Mouse (Mus musculus): ENCODE results near the gene Cldn5. TPM values are rescaled to one million over a fixed set of nuclear protein-coding genes. Genes with fewer than 3 reads are reported as not detected.

Cldn5 gene
- total RNA-seq (2014; rRNA removed) (7.3 and 8.3 TPM in 2 replicates), polyA plus RNA-seq (2012; rRNA removed) (8.4 and 11.8 TPM in 2 replicates)

DNA sequence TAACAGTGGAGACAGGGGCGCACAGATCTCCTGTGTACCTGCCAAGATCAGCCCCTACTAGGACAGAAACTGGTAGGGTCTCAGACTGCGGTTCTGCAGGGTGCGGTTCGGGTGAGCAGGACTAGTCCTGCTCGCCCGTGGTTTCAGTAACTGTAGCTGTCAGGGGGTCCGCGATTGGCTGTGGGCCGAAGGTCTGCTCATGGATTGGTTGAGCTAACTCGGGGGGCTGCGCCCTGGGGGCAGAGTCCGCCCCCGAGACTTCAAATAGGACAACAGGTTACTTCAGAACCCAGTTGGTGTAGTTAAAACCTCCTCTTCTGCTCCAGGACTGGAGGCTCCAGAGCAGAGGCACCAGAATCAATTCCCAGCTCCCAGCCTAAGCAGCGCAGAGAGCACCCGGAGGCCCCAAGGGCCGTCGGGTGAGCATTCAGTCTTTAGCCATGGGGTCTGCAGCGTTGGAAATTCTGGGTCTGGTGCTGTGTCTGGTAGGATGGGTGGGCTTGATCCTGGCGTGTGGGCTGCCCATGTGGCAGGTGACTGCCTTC lies at the start of gene Cldn5:
Gene Cldn5, plus strand, starts transcription at position 292 of the 545 bp plus-strand sequence.
- Histone ChIP-seq H3K9ac (ENCODE audit: low read depth, low read length) (peak within 1 kb of the TSS; percentile 40), H3K36me3 (ENCODE audit: control insufficient read depth, insufficient read depth, low read length) (no peaks in the 10 kb centered on the region), H3K4me3 (ENCODE audit: insufficient read depth, low read depth, low read length) (peak within 1 kb of the TSS; percentile 70), H3K27me3 (ENCODE audit: control insufficient read depth, insufficient read depth, low read length) (peaks cover 4% of the 10 kb centered on the region; the same call in 1 of the 2 replicates), H3K4me1 (ENCODE audit: control insufficient read depth, insufficient read depth, low read length) (no peaks in the 10 kb centered on the region), H3K27ac (replicated peaks; ENCODE audit: insufficient read depth, low read depth, low read length) (peak within 1 kb of the TSS; percentile 72), H3K79me2 (ENCODE audit: control insufficient read depth, insufficient read depth, low read length) (no peaks in the 10 kb centered on the region)
- DNase-seq (ENCODE audit: extremely low read depth, low read depth, low spot score): peak; percentile 4
- 16% methylated on average over 19 of the region's 19 CpGs for WGBS
- TF ChIP-seq CTCF (IDR thresholded peaks at IDR 0.05; ENCODE audit: low read depth, low read length): no peak
- no peak for TF ChIP-seq POLR2A (IDR thresholded peaks at IDR 0.05; ENCODE audit: extremely low read depth, insufficient read depth, low read length)

DNA sequence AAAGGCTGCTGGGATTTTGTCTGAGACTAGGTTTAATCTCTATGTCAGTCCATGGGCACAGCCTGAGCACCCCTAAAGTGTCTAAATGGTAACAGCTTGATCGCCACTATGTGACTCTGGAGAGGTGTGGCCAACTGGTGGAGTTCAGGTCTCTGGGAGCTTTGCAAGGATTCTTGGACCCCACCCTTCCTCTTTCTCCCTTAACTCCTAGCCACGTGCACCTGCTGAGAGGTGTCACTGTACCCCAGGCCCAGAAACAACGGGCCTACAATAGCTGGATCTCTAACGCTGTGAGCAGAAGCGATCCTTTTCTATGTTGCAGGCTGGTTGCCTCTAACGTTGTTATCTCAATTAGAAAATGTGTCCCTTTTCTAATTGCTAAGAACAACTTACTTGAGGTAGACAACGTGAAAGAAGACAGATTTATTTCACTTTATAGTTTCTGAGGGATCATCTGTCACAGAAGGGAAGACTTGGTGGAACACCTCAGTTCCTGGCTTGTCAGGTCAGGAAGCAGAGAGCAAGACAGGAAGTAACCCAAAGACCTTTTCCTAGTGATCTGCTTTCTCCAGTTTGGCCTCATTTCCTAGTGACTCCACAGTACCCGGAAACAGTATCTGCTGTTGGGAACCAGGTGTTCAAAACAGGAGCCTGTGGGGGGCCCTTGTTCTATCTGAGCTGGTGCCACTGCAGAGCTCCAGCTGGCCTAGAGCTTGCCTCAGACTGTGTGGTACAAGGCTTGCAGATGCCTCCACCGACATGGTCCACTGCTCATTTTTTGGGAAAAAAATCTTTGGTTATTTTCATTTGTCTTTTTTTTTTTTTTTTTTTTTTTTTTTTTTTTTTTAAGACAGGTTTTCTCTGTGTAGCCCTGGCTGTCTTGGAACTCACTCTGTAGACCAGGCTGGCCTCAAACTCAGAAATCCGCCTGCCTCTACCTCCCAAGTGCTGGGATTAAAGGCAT lies 48.8 kb upstream of the Cldn5 start:
- no peaks in the 10 kb centered on the region for H3K4me1 ChIP-seq (ENCODE audit: control insufficient read depth, insufficient read depth, low read length)
- TF ChIP-seq CTCF (IDR thresholded peaks at IDR 0.05; ENCODE audit: low read depth, low read length) (no peak), POLR2A (IDR thresholded peaks at IDR 0.05; ENCODE audit: extremely low read depth, insufficient read depth, low read length) (no peak)
- H3K36me3 ChIP-seq (ENCODE audit: control insufficient read depth, insufficient read depth, low read length): no peaks in the 10 kb centered on the region
- no peaks in the 10 kb centered on the region for H3K27me3 ChIP-seq (ENCODE audit: control insufficient read depth, insufficient read depth, low read length)
- no peak overlapping the region for H3K4me3 ChIP-seq (ENCODE audit: insufficient read depth, low read depth, low read length)
- H3K27ac ChIP-seq (replicated peaks; ENCODE audit: insufficient read depth, low read depth, low read length): no peak overlapping the region
- H3K9ac ChIP-seq (ENCODE audit: low read depth, low read length): no peak overlapping the region
- DNase-seq (ENCODE audit: extremely low read depth, low read depth, low spot score): no peak
- WGBS: 84% methylated on average over 10 of the region's 10 CpGs
- H3K79me2 ChIP-seq (ENCODE audit: control insufficient read depth, insufficient read depth, low read length): no peaks in the 10 kb centered on the region

DNA sequence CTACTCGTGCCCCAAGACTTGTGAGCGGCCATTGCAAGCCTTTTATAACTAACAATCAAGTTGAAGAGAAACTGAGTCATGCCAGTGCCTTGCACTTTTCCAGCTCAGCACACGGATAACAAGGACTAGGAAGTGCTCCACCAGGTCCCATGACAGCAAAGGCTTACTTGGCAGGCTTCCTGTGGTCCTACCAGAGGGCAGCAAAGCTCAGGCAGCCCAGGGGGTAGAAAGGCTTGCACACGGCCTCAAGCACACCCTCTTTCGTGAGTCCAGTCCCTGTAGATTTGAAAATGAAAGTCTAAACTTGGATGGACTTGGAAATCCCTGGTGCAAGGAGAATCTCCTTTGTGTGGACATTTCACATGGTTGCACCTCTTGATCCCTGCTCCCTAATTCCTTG lies 47.5 kb upstream of the Cldn5 start:
- H3K36me3 ChIP-seq (ENCODE audit: control insufficient read depth, insufficient read depth, low read length): no peaks in the 10 kb centered on the region
- no peak overlapping the region for H3K27ac ChIP-seq (replicated peaks; ENCODE audit: insufficient read depth, low read depth, low read length)
- H3K27me3 ChIP-seq (ENCODE audit: control insufficient read depth, insufficient read depth, low read length): no peaks in the 10 kb centered on the region
- no peak for DNase-seq (ENCODE audit: extremely low read depth, low read depth, low spot score)
- no peak overlapping the region for H3K9ac ChIP-seq (ENCODE audit: low read depth, low read length)
- WGBS: 73% methylated on average over 5 of the region's 5 CpGs
- no peak for TF ChIP-seq CTCF (IDR thresholded peaks at IDR 0.05; ENCODE audit: low read depth, low read length)
- no peak for TF ChIP-seq POLR2A (IDR thresholded peaks at IDR 0.05; ENCODE audit: extremely low read depth, insufficient read depth, low read length)
- H3K79me2 ChIP-seq (ENCODE audit: control insufficient read depth, insufficient read depth, low read length): no peaks in the 10 kb centered on the region
- H3K4me1 ChIP-seq (ENCODE audit: control insufficient read depth, insufficient read depth, low read length): no peaks in the 10 kb centered on the region
- H3K4me3 ChIP-seq (ENCODE audit: insufficient read depth, low read depth, low read length): no peak overlapping the region

DNA sequence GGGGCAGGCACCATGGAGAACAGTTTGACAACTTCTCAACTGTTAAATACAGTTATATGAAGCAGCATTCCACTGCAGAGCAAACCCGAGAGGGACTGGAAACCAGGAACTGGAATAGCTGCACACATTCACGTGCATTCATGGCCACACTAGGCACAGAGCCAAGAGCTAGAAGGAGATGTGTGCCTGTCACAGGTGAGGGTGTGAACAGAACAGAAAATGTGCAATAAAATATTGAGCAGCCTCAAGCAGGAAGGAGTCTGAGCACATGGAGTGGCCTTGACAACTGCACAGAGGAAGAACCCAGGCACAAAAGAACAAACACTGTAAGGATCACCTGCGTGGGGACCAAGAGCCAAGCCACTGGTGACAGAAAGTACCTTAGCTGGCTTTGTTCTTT lies 46.0 kb upstream of the Cldn5 start:
- no peak overlapping the region for H3K4me3 ChIP-seq (ENCODE audit: insufficient read depth, low read depth, low read length)
- H3K4me1 ChIP-seq (ENCODE audit: control insufficient read depth, insufficient read depth, low read length): no peaks in the 10 kb centered on the region
- H3K79me2 ChIP-seq (ENCODE audit: control insufficient read depth, insufficient read depth, low read length): no peaks in the 10 kb centered on the region
- H3K27me3 ChIP-seq (ENCODE audit: control insufficient read depth, insufficient read depth, low read length): no peaks in the 10 kb centered on the region
- no peak overlapping the region for H3K27ac ChIP-seq (replicated peaks; ENCODE audit: insufficient read depth, low read depth, low read length)
- no peak for TF ChIP-seq POLR2A (IDR thresholded peaks at IDR 0.05; ENCODE audit: extremely low read depth, insufficient read depth, low read length)
- no peak for TF ChIP-seq CTCF (IDR thresholded peaks at IDR 0.05; ENCODE audit: low read depth, low read length)
- H3K36me3 ChIP-seq (ENCODE audit: control insufficient read depth, insufficient read depth, low read length): no peaks in the 10 kb centered on the region
- no peak overlapping the region for H3K9ac ChIP-seq (ENCODE audit: low read depth, low read length)
- 68% methylated on average over 3 of the region's 3 CpGs for WGBS
- DNase-seq (ENCODE audit: extremely low read depth, low read depth, low spot score): no peak

DNA sequence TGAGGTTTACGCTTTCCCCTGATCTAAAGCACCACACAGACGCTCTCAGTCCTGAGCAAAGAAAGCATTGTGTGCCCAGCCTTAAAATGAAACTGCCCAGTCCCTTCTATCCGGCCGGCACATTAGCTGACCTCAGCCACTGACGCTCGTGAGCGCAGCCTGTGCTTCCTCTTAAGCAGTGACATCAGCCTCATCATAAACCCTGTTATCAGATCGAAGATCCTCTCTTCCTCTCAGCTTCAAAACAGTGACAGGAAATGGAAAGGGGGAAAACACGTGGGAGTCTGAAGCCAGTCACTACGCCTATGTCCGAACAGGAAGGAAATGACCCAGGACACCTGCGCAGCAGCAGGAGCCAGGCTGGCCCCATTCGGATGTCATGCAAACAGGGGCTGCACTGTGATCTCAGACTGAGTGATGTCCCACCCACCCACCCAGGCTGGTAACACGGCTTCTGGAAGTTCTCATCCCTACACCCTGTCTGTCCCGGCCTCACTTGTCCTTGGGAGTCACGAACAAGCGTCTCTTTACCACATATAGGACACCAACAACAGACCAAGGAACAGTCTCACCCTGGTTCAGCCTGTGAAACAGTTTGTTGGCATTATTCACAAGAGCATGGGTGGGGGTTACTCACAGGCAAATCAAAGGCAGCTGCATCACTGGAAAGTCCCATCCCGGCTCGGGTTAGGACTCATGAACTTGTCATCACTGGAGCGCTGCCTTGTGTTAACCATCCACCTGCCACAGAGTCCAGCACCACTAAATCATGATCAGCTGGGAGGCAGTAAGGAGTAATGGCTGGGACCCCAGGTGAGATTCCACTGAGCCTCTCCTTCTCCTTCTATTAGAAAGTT lies 43.3 kb upstream of the Cldn5 start:
- no peak overlapping the region; the same call in 1 of the 2 replicates for H3K4me3 ChIP-seq (ENCODE audit: insufficient read depth, low read depth, low read length)
- WGBS: 57% methylated on average over 20 of the region's 20 CpGs
- H3K27me3 ChIP-seq (ENCODE audit: control insufficient read depth, insufficient read depth, low read length): no peaks in the 10 kb centered on the region
- no peaks in the 10 kb centered on the region for H3K4me1 ChIP-seq (ENCODE audit: control insufficient read depth, insufficient read depth, low read length)
- no peak for TF ChIP-seq POLR2A (IDR thresholded peaks at IDR 0.05; ENCODE audit: extremely low read depth, insufficient read depth, low read length)
- no peak for TF ChIP-seq CTCF (IDR thresholded peaks at IDR 0.05; ENCODE audit: low read depth, low read length)
- H3K36me3 ChIP-seq (ENCODE audit: control insufficient read depth, insufficient read depth, low read length): no peaks in the 10 kb centered on the region
- H3K79me2 ChIP-seq (ENCODE audit: control insufficient read depth, insufficient read depth, low read length): no peaks in the 10 kb centered on the region
- no peak overlapping the region; the same call in 1 of the 2 replicates for H3K27ac ChIP-seq (replicated peaks; ENCODE audit: insufficient read depth, low read depth, low read length)
- 0 out of 2 replicates have a peak overlapping the region, but pooled peaks have one; percentile 59 for H3K9ac ChIP-seq (ENCODE audit: low read depth, low read length)
- DNase-seq (ENCODE audit: extremely low read depth, low read depth, low spot score): peak; percentile 22
